Mouse (Mus musculus): ENCODE data around the gene Tmc7.

The Tmc7 gene

DNA sequence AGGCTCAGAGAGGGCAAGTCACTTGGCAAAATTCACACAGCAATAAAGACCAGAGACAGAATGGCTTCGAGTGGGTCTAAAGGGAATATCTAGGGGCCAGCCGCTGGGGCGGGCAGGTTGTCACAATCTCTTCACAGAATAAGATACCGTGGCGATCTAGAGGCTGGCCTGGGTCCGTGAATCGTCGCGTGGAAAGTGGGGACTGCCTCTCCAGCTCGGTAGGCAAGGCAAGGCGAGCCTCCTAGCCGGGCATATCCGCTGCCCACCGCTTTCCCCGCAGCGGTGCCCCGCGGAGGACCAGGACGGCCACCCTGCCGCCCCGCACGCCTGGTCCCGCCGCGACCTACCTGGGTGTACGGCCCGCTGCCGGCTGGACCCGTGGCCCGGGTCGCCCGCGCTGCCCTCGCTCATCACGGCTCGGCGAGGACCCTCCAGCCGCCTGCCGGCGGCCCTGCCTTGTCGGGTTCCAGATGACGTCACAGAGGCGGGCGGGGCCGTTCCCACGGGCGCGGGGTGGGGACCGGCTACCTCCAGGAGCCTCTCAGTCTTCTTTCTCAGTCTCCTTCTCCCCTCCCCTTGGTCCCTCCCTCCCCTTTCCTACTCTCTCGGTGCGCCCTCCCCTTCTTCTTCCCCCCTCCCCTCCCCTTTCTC is at the start of gene Tmc7:
Tmc7 (minus strand) TSS at position 480 of the 651 bp plus-strand sequence.
- DNase-seq (ENCODE audit: low spot score in 2 of 2): peak; percentile 15 to 30

DNA sequence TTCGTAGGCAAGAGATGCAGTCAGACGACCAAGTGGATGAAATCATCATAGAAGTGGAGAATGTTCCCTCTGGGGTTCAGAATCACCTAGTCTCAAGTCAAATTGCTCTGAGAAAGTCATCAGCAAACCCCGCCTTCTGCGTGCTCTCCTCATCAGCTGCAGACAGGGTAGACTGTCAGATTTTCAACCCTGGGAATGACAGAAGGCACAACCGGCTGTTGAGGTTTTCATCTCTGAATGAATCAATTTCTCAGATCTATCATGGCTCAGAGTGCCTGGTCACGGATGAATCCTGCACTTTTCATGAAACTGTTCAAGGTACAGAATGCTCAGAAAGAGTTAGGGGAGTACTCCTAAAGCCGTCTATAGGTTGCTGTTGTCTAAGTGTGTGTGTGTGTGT is 49.4 kb upstream of the Tmc7 start:
- DNase-seq (ENCODE audit: low spot score in 2 of 2): no peak

DNA sequence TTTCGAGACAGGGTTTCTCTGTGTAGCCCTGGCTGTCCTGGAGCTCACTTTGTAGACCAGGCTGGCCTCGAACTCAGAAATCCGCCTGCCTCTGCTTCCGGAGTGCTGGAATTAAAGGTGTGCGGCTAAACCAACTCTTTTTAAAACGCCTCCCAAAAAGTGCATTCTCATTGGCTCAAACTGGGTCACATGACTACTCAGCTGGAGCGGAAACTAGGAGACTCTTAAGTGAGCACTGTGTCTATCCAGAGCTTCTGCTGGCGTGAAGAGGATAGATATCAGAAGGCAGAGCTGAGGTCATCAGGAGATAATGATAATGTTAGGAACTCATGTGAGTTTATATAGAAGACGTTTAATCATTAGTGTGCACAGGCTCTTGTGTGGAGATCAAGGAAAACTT is 48.6 kb upstream of the Tmc7 start:
- no peak for DNase-seq (ENCODE audit: low spot score in 2 of 2)

DNA sequence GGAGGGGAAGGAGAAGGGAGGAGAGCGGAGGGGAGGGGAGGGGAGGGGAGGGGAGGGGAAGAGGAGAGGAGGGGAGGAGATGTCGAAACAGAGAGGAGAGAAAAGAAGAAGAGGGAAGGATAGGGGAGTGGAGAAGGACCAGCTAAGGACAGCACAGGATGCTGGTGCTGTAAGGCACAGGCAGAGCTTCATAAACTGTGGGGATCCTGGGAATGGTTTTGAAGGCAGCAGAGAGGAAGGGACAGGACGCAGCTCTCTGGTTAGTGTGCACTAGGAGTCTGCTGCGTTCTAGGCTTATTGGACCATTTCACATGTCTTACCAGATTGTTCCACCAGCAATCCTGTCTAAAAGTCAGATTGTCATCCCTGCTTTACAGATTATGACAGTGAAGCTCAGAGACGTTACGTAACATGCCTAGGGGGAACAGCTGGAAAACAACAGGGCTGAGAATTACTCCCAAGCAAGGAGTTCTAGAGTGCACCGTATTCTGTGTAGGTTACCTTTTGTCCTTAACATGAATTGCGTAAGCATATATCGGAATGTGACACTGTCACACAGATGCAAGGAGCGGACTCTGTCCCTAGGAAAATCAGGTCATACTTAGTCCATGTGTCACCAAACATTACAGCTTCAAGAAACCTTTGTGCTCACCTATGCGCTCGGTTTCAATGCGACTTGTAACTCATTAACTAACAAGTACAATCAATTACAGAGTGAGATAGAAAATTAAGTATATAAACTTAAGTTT is 43.2 kb upstream of the Tmc7 start:
- no peak for DNase-seq (ENCODE audit: low spot score in 2 of 2)

DNA sequence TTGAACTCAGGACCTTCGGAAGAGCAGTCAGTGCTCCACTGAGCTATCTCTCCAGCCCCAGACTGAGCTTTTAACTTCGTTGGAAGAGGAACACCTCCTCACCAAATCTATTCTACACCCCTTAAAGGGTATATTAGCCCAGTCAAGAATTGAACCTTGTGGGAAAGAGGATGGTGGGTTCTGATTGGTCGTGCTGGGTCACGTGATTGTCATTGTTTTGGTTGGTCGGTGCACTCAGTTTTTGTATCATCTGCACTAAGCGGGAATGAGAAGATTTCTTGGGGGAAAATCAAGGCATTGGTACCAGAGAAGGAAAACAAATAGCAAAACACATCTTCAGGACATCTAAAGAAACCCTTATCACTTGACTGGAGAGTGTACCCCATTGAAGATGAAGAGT is 36.6 kb upstream of the Tmc7 start:
- no peak for DNase-seq (ENCODE audit: low spot score in 2 of 2)

DNA sequence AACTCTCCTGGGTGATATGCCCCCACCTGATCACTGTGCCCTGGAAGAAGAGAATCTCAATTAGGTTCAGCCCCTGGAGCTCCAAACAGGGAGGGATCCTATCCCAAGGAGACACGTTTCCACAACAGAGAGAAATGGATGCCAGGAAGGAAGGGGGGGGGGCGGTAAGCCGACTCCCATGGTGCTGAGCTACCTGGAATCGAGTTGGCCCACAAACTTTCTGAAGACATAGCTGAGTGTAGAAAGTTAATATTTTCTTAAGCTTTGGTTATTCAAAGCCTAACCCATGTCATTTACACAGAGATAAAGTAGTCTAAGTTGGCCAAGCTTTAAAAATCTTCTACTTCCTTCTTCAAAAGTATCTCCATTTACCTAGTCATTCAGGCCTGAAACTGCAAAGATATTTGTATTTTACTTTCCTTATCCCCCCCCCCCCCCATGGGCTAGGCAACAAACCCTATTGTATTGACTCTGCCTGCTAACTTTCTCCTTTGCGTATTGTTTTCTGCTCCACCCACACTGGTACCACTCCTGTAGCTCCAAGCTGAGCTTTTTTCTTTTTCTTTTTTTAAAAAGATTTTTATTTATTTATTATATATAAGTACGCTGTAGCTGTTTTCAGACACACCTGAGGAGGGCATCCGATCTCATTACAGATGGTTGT is 35.8 kb upstream of the Tmc7 start:
- no peak for DNase-seq (ENCODE audit: low spot score in 2 of 2)

DNA sequence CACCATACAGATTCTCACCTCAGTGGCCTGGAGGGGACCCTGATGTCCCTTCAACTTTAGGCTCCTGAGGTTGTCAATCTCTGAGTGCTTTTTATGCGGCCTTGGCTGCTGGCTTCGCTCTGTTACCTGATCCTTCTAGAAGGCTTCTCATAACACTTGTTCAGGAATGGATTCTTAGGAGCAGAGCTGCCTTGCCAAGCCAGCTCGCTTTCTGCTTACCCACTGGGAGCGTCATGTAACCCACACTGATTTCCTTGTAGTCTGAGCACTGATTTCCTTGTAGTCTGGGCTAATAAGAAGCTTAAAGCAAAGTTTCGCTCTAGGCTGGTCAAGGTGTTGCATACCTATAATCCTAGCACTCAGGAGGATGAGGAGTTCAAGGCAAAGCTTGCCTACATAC is 33.6 kb upstream of the Tmc7 start:
- DNase-seq (ENCODE audit: low spot score in 2 of 2): no peak

DNA sequence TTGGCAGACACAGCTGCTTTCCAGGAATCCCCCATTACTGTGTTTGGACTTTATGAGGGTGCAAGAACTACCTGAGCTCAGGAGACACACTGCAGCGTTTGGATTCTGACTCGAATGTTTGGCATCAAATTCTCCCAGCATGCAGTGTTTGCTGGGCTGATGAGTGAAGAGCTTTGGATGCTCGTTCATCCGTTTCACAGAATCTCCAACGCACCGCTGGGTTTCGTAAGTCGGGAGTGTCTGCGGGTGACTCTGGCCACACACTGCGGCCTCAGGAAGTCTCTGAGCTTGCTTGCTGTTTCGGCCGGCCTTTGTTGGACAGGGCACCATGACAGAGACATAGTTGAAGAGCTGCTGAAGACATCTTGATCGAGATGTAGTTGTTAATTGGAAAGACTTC is 29.5 kb upstream of the Tmc7 start:
- DNase-seq (ENCODE audit: low spot score in 2 of 2): no peak

DNA sequence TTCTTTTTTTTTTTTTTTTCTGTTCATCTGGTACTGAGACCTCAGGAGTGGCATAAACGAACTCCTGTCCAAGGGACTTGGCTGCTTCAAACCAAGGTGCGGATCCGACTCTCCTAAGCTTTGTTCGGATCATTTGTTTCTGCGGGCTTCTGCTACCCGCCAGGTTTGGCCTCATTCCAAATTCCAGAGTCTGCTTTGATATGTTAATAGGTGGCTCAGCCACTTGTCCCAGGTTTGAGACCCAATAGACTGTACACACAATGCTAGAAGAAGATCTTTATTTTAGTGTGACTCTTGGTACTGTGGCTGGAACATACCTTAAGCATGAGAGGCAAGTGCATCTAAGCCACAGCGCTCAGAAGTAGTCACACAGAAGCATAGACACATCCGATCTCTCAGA is 27.4 kb upstream of the Tmc7 start:
- DNase-seq (ENCODE audit: low spot score in 2 of 2): no peak

DNA sequence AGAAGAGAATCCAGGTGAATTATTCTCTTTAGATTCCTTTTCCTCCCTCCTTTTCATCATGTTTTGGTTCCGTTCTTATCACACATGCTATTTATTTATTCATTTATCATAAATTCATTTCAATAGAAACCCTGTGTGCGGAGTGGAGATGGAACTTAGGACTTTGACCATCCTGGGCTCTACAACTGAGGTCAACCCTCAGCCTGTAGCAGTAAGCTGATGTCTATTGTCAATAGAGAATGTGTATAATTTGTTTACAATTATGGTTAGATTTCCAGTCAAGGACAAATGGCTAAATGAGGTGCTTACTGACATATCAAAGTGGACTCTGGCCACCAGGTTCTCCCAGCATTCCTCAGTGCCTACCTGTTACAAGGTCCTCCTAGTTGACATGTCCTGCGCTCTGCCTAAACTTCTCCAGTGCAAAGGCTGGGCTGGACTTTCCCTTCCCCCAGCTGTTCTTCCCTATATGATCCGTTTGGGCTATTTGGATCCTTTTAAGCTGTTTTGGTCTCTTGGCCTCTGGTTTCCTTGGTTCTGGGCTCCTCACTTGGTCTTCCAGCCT is 26.7 kb upstream of the Tmc7 start:
- DNase-seq (ENCODE audit: low spot score in 2 of 2): no peak

DNA sequence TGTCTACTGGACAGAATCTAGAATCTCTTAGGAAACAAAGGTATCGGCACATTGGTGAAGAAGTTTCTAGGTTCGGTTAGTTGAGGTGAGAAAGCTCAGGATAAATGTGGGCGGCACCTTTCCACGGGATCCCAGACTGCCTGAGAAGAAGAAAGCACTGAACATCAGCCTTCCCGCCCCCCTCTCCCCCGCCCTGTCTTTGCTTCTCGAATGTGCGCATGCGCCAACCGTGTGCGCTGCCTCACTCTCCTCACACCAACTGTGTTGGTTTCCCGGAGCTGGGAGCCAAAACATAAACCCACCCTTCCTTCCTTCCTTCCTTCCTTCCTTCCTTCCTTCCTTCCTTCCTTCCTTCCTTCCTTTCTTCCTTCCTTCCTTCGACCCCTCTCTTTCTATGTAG is 26.2 kb upstream of the Tmc7 start:
- DNase-seq (ENCODE audit: low spot score in 2 of 2): no peak

DNA sequence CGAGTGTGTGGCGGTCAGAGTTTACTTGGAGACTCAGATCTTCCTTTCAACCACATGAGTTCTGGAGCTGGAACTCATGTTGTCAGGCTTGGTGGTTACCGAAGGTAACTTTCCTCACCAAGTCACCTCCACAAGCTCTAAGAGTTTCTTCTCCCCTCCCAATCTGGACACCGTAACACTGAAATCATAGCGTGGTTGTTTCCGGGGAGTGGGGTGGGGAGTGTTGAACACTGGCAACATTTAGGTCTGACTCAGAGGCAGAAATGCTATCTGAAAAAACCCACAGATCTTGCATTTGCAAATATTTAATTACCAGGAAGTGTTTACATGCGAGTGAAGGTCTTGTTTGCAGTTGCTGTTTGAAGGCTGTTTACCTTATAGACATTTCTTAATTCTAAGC is 25.3 kb upstream of the Tmc7 start:
- no peak for DNase-seq (ENCODE audit: low spot score in 2 of 2)

DNA sequence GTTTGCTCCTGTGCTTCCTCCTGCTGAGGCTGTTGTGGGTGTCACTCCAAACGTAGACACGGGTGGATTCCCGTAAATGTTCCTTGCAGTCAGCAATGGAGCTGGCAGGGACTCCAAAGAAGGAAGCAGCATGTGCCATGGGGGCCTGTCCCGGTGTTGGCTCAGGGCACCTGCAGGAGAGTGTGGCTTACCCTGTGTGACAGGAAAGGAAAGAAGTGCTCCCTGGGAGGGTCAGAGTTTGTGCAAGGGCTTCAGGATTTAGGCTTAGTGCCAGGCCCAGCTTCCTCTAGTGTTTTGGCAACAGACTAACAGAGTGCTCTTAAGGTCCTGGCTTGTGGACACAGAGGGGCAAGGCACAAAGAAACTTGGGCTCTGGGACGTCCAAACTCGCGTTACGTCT is 20.3 kb upstream of the Tmc7 start:
- DNase-seq (ENCODE audit: low spot score in 2 of 2): no peak

DNA sequence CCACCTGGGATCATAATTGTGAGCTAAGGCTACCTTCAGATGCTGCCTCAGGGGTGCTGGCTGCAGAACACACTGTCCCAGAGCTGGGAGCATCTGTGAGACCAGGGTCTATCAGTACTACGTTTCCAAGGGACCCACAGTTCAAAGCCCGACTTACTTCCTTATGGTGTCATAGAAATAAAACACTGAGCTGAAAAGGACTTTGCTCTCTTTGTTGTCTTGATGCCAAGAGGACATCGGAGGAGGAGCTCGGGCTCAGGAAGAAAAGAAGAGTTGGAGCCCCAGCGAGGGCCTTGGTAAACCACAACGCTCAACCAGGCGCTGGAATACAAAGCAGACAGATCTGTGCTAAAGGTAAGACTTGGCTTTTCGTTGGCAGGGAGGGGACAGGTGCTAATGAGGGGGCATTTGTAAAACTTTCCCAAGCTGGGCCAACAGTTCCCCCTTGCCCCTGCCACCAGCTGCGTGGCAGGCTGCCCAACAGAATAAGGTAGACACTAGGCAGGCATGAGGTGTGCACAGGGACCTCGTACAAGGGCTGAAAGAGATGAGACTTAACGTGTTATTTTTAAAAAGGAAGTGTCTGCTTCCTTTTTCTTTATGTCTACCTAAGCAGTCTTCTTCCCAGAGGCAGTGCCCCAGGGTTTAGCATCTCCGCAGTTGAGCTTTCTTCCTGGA is 15.6 kb upstream of the Tmc7 start:
- DNase-seq (ENCODE audit: low spot score in 2 of 2): no peak

DNA sequence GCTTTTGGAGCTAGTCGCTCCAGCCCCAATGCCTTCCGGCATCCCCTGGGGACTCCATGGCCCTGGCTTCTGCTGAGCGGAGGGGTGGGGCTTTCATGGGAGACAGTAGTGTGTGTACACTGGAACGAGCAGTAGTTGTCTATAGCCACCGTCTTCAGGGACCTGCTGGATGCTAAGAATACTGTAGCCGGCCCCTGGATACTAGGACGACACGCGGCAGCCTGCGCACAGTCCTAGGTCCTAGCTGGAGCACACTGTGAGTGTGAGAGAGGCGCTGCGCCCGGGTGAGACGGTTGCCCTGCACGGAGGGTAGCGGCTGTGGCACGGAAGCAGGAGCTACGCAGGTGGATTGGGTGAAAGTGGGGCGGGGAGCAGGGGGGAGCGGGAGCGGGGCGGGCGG is 12.7 kb upstream of the Tmc7 start, which contains the start of gene Tmc5:
Tmc5 (plus strand) TSS at position 97 of the 400 bp plus-strand sequence.
- DNase-seq (ENCODE audit: low spot score in 2 of 2): no peak

DNA sequence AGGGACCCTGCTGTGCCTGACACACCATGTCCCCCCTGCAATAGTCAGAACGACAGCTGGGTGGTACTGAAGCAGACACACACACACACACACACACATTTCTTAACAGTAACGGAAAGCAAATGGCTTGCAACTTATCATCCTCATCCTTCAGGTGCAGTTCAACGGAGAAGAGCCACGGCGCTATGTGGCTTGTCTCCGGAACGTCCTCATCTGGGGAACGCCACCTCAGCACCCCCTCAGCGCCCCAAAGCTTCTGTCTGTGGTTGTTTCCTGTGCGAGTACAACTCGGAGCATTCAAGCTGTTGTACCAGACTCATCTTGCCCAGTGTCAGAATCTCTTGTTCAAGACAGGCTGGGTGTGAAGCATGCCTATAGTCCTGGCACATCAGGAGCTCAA is 11.7 kb upstream of the Tmc7 start:
- no peak for DNase-seq (ENCODE audit: low spot score in 2 of 2)

DNA sequence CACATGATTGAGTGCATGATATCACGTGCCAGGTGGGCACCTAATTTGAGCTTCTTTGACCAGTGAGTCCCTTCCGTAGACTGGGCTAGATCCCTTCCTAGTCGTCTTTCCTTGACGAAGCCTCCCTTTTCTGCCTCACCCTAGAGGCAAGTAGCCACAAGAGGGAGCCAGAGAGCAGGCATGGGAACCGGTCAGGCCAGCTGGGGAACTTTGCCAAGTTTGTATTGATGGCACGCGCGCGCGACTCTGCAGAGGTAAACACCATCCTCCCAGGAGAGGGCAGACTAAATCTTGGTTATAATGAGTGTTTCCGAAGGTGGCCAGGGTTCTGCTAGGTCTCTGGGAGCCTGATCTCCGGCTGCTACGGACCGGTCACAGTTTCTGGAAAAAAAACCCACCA is 10.7 kb upstream of the Tmc7 start:
- DNase-seq (ENCODE audit: low spot score in 2 of 2): peak; percentile 69 to 75

DNA sequence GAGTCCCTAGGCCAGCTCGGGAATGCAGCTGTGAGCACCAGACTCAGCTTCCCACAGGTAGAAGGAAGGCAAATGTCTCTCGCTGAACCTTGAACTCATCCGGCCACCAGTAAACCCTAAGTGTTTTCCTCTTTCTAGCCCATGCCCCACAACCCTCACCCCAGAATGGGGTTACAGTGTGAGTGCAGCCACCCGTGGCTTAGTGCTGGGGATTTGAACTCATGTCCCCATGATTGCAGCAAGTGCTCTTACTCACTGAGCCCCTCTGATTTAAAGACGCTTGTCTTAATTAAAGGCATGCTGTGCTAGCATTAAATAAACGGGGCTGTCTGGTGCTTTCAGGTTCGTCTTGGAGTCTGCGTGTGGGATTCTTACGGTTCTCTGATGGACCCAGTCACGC is 10.1 kb upstream of the Tmc7 start:
- no peak for DNase-seq (ENCODE audit: low spot score in 2 of 2)

DNA sequence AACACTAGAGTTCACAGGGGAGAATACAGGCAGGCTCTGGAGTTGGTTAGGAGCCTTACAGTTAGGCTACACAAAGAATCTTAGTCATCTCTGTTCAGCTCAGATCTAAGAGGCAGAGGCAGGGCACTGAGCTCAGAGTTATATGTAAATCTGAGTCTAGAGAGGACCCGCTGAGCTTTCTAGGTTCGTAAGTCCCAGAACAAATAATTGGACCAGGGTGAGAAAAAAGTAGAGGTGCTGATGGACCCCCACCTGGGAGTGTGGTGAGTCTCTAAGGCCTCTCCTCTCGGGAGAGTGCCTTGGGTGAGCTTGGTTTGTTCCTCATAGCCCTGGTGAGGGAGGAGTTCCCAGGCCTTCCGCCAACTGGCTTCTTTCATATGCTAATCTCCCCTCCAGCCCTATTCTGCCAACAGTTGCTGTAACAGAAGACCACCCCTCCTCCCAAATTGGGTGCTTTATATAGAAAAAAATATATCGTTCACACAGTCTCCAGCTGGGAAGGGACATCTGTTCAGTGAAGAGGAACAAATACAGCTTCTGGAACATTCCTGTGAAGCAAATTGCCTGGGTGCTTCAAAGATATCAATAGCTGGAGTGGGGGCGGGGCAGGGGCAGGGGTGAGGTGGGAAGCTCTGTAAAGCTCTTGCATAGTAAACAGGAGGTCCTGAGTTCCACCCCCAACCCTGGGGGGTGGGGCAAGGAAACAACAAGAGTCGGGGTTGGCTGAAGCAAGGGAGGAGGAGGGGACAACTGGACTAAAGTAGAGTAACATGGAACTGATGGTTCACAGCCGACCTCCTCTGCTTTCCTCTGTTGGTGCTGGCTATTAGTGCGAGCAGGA is 9.3 kb upstream of the Tmc7 start:
- DNase-seq (ENCODE audit: low spot score in 2 of 2): no peak

DNA sequence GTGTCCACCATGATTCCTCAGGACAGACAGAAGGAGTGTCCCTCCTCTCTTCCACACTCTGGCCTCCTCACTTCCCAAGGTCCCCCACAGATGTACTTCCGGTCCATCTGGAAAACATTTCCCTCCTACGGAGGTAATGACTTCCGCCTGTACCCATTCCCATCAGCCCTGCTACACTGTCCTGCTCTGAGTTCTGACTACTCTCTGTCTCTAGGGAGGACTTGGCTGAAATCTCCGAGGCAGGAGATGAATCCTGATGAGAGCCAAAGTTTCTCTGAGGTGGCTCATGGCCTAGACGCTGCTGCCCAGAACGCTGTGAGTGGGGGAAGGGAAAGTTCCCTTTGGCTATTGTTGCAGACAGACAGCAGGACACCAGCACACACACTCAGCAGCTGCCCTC is 7.6 kb upstream of the Tmc7 start:
- DNase-seq (ENCODE audit: low spot score in 2 of 2): no peak

DNA sequence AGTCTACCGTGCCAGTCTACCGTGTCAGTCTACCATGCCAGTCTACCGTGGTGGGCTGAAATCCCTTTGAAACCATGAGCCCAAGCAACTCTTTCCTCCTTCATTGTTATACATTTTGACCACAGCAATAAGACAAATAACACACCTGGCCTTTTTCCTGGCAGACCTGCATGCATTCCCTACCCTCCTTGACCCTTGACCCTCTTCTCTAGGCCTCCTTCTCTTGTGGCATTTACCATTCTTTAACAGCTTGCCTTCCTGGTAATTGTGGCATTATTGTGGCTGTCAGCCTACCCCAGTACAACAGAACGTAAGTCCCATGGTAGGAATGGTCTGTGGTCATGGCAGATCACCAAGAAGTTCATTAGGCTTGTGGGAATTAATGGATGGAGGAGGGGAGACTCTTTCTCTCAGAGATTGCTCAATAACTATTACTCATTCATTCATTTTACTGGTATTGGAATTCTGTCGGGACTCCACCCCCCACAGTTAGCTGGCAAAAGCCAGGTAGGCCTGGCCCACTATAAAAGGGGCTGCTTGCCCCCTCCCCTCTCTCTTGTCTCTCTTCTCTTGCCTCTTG is 6.3 kb upstream of the Tmc7 start:
- DNase-seq (ENCODE audit: low spot score in 2 of 2): no peak
